Mouse (Mus musculus) fat pad, adult 2 months (tissue): ENCODE data around the gene Slc22a18.

Experiments
- DNase-seq: peaks from one replicate; pipeline ENCODE4 v3.0.0-alpha.2; 2011; ENCODE audit warnings: low read depth, low spot score; ENCODE audit errors: extremely low read depth

Gene Slc22a18

DNA sequence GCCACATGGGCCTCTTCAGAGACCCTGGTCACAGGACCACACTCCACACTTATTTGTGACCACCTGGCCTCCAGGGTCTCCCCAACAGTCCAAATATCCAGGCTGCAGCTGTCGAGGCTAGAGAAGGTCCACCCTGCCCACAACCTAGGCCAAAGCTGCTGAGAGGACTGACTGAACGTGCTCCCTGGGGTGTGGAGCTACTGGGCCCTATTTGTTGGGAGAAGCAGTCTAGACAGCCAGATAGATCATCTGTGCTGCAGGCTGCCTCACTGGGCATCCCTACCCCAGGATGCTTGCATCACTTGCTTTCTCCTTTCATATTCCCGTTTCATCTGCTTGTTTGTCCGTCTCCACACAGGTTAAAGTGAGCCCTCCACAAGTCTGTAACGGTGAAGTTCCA, 11.0 kb upstream of the Slc22a18 start:
- no peak for DNase-seq

DNA sequence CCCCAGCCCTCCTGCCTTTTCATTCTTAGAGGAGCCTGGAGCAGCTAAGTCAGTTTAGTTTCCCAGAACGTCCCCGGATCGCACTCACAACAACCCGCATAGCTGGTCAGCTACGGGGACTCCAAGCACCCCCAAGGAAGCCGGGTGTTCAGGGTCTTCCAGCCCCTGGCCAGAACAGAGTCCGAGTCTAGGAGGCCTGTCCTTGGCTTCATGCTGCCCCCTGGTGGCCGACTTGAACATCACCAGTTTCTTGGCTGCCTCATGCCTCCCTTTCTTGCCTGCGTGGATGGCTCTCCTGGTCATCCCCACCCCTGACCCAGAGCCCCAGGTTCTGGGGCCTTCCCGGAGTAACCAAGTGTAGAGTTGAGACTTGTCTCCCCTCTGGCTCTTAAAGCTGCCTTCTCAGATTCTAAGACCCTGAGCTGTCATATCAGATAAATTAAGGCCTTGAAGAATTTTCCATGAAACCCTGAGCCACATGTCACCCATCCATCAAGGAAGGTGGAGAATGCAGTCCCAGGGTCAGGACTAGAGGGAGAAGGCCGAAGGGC, 9.6 kb upstream of the Slc22a18 start:
- no peak for DNase-seq

DNA sequence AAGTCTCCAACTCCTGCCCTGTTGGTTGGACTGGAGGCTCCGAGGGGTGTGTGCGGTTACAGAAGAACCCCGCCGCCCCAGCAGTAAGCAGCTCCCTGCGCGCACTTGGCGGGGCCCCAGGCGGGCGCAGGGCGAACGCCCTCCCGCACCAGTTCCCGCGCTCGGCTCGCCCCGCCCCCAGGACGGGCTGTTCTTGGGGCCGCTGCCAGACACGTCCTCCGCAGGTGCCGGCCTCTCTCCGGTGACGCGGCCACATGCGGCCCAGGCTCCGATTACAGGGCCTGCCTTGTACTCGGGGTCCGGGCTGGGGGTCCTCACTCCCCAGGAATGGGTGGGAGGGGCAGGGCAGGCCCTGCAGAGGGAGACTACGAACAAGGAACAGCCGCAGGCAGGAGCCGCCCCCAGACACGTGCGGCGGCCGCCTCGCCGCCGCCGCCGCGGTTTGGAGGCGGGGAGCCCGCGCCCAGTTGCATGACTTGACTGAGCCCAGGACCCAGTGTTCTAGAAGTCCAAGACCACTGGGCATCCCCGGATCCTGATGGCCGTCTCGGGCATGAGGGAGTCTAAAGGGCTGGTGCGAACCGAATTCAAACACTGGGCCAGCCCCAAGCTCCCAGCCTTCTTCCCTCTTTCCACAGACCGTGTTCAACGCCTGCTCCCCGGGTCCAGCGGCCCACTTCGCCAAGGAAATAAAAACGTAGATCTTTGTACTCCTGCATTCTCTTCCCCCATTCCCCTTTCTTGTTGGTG, 8.6 kb upstream of the Slc22a18 start:
- no peak for DNase-seq

DNA sequence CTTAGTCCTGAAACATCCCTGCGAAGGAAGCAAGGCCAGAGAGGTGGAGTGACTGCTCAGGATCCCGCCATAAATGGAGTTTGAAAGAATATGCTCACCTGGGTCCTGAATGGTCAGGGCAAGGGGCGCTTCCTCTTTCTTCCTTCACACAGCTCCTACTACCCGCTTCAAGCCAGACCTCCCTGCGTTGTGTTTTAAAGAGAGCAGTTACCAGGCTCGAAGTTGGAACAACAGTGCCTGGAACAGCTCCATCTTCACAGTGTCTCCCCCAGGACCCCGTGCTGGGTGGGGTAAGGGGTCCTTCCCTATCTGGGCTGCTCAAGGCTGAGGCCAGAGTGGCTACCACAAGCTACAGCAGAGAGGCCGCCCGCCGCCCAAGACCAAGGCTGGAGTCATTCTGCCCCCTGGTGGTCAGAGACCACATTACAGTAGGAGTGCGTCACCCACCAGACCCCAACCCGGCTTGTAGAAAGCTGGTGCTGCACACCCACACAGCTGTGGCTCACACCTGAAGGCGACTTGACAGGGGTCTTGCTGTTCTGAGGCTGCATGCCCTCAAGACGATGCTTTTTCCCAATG, 7.3 kb upstream of the Slc22a18 start:
- DNase-seq, result no peak

DNA sequence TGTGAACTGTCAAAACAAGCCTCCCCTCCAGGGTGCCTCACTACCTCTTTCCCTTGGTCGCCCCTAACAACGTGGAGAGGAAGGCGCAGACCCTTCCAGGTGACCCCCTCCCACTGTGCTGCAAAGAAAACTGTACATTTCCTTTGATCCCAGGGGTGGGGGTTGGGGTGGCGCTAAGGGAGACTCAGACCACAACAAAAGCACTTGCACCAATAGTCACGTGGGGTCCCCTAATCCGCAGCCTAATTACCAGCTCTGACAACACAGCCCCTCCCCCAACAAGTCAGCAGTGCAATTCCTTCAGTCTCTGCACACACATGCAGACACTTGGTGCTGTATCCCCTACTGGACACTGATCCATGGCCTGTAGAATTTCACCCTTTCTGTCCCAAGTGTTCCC, 5.8 kb upstream of the Slc22a18 start:
- no peak for DNase-seq

DNA sequence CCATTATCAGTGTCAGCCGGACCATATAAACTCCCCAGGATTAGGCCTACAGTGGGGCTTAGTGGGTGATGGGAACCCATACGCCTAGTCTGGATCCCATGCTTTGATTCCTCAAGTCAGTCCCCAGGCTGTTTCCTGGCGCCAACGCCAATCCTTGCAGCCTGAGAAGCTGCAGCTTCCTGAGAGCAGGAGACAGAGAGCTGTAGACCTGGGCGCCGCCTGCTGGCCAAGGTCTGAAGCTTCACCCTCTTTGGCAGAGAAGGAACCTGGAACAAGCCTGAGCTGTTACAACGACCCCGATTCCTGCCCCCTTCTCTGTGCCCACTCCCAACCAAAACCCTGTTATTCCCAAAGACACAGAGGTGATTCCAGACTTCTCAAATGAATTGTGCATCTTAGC, 3.6 kb upstream of the Slc22a18 start:
- DNase-seq, result no peak

DNA sequence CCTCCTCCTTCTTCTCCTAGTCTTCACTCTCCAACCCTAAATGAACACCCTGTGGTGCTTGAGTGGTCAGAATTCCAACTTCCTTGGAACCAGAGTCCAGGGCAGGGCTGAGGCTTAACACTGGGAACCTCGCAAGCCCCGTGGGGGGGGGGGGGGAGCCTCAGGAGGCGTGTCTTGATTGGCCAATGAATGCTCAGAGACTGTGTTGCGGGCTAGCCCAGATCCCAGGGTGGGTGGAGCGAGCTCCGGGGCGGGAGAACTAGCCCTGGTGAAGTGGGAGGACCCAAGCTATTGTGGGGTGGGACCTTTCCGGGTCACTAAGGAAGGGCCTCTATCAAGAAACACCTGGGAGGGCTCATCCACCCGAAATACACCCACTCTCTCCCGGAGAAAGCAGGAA, 1.3 kb downstream of the Slc22a18 start:
- DNase-seq, result no peak

DNA sequence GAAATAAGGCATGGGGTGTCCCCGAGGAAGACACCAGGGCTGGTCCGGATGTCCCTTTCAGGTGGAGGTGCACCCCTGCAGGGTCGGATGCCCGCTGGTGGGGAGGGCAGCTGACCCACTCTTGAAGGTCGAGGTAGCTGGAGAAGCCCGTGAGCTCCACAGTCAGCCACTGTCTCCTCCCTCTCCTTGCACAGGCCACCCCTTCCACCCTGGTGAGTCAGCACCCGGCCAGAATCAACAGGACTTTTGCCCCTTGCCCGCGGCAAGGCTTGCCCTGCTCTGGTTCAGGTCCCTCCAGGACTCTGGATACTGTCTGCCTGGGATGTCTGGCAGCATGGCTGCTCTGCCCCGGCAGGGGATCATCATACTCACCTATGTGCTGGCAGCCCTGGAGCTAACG, 2.3 kb downstream of the Slc22a18 start:
- DNase-seq, result no peak

DNA sequence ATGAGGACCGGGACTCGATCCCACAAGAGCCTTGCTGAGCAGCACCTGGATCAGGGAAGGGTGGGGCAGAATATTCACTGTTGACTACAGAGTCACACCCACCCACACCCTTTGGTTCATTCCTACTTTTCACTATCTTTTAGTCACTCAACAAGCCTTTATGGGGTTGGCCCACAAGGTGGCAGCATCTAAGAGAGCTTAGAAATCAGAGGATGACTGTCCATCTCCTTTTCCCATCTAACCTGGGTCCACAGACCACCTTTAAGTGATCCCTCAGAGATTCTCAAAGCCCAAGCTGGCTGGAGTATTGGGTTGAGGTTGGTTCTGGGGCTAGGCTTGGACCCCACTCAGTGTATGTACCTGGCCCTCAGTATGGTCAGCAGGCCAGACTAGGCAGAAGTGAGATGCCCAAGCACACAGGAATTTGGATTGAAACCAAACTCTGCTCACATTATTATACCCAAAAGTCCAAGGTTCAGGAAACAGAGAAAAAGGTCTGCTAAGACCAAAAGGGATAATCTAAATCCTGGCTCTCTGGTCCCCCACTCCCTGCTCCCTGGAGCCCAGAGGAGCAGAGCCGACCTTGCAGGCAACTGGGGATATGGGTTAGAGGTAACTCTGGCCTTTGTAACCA, 3.3 kb downstream of the Slc22a18 start:
- DNase-seq, result no peak

DNA sequence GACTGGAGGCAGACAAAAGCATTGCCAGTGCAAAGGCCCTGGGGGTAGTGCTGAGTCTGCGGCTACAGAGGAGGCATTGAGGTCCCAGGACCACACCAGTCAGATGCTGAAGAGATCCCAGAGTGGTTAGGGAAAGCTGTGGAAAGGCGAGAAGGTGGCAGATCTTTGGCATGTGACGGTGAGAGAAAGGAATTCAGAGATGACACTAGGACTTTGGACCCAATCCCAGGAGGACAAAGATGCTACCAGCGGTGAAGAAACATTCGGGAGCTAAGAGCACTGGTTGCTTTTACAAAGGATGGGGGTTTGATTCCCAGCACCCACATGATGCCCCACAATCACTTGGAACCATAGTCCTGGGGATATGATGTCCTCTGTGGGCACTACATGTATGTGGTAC, 4.3 kb downstream of the Slc22a18 start:
- no peak for DNase-seq

DNA sequence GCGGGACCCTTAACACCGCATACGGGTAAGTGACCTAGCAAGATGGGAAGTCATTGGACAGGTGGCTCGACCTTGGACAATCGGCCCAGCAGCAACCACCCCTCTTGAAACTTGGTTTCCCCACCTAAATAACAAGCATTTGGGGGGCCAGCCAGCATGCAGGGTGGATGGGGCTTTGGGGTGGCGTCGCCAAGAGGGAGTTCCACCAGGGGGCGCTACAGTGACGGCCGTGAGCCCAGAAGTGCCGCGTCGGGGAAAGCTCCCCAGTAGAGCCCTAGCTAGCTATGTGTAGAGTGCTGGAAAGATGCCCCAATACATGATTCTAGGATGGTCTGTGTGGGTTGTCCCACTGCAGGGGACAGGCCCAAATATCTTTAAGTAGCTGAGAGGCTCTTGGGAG, 7.0 kb downstream of the Slc22a18 start:
- no peak for DNase-seq

DNA sequence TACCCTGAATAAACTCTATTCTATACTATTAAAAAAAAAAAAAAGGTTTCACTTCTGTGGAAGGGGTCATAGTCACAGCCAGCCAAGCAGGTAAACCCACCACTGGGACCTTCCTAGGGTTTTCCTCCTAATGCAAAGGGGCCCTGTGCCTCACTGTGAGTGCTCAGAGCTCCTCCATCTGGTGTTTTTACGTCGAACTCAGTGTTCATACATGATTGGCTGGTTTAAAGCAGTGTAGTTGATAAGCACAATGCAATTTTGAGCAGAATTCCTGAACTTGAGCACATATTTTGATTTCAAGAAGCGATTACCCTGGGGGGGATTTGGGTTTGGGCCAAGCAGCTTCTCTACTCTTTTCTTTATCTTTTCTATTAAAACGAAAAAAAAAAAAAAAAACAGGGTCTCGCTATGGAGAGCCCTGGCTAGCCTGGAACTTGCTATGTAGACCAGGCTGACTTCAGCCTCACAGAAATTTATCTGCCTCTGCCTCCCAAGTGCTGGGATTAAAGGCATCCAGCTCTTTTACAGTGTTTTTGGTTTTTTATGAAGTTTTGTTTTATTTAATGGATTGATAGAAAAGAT, 8.4 kb downstream of the Slc22a18 start:
- no peak for DNase-seq

DNA sequence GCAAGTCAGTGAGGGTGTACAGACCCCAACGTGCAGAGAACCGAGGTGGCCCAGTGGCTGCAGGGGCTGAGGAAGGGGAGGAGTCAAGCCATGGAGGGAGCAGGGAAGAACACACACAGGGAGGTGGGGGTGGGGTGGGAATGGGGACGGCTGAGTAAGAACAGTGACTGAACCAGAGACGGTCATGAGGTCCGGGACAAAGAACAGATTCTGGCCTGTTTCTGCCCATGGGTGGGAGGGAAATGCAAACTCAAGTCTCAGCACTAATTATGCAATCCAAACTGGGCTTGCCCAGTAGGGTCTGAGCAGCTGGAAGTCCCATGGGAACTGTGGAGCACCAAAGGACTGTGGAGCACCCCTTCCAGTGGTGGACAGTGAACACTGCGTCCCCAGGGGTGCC, 9.0 kb downstream of the Slc22a18 start:
- no peak for DNase-seq

DNA sequence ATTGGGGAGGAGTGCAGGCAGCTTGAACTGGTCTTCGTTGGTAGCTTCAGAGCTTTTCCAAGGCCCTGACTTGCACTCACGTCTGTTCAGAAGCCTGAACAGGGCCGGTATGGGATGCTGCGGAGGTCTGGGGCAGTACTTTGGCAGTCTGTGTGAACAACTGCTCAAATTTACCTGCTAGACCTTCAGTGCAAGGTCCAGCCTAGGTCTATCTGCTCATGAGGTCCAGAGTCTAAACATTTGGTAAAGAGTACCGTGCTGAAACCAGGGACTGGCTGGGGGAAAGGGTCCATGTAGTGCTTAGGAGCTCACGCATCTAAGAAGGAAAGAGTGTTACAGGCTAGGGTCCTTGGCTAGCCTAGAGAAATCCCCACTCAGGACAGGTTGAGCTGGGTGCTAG, 16.2 kb downstream of the Slc22a18 start:
- no peak for DNase-seq

DNA sequence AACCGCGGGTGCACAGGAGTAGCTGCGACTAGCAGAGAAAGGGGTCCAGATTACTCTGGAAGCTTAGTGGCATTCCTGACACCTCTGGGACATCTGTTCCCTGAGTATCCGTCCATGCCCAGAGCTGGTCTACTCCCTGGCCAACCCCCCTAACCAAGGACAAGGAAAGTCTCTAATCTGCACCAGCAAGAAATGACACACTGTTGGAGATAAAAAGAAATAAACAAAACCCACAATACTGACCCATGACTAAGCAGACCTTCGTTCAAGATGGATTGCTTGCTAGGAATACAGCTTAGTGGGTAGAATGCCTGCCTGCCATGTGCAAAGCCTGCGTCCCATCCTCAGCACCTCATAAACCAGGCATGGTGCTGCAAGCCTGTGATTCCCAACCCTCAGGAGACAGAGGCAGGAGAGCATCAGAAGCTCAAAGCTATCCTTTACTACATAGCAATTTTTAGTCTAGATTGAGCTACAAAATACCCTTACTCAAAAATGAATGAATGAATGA, 20.1 kb downstream of the Slc22a18 start:
- no peak for DNase-seq

DNA sequence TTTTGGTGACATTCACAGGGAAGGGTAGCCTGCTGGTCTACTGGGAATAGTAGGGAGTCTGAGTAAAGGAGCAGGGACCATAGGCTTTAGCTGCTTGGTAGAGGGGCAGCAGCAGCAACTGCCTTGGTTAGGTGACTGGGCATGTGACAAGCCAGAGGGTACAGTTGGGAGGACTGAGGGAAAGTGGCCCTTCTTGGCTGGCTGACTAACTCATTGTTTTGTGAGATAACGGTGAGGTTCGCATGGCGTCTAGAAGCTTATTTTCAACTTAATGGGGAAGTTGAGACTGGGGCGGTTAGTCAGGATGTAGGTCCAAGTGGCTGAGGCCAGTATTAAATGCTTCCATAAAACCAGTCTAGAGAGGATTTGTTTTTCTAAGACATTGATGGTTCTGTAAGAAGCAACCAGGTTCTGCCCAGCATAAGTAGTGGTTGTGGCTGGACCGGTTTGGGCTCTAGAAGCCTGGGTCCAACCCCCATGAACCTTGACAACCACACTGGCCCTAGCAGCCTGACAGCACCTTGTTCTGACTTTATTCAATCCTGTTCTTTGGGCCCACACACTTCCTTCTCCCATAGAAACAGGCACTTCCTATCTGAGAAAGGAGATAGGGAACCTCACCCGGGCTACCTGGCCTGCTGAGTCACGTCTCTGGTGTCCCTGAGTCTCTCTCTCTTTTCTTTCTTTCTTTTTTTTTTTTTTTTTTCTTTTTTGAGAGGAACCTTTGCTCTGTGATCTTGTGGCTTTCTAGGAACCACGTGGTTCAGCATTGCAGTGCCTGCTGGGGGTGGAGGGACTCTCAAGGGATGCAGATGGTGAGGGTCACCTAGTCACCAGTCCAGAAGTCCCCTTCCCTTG, 21.8 kb downstream of the Slc22a18 start:
- DNase-seq, result no peak

DNA sequence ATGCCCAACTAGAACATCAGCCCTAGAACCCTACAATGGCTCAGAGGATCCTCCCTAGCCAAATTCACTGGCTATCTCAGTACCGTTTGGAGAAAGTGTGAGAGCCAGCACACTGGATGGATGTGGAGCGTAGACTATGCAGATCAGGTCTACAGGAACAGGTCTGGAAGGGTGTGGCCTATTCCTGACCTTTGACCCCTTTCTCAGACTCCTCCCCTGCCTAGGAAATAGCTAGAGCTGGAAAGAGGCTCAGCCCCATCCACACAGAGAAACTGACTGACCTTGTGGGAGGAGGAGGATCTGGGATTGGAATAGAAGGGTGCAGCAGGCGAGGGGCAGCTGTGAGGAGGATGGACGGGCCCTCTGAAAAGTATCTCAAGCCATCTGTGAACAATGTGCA, 25.0 kb downstream of the Slc22a18 start:
- no peak for DNase-seq

DNA sequence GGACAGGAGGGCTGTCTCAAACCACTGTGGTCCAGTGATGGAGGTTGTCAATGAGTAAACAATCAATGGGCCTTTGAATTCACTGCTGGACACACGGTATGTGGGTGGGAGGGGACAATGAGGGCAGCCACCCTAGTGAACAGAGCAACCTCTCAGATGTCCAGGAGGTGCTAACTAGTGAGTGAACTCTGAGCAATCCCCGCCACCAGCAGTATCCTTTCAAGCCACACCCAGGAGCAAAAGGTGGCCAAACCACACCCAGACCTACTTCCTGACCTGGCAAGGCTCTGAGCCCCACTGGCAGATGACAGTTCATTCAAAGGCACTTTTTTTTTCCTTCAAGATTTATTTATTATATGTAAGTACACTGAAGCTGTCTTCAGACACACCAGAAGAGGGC, 27.4 kb downstream of the Slc22a18 start:
- DNase-seq, result no peak

DNA sequence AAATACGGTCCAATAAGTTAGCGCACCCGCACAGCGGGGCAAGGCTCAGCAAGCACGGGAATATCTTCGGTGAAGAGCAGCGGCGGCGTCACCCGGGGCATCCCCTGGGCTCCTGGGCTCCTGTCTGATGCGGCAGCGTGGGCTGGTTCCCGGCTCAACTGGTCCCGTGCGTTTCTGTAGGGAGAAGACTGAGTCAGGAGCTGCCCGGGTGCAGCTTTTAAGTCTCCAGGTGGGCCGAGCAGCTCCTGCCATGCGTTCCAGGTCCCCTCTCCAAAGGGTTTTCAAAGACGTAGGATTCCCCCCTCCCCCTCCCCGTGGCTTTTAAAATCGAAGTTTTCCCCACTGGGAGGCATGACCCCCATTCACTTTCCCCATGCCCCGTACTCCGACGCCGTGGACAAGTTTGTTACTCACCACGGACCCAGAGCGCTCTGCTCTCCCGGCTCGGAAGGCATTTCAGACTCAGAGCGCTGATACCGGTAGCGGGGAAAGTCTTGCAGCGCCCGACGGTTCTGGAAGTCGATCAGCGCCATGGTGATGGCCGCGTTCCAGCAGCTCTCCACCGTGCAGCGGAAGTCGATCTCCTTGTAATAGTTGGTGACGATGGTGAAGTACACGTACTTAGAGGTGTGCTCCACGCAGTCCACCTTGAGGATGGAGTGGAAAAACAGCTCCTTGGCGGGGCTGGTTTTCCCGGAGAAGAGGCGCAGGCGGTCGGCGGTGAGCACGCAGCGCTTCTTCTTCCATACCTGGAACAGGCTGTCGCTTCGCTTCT, 28.3 kb downstream of the Slc22a18 start:
- DNase-seq, result no peak
